Mouse (Mus musculus) small intestine, adult 2 months (tissue): ENCODE measurements around the gene Kif1a.

Experiments used
- CTCF ChIP-seq: fragments of 200-500 bp; IDR thresholded peaks from 2 replicates; pipeline ENCODE4 v1.5.1; 2012; ENCODE audit warnings: low read depth, mild to moderate bottlenecking, control low read depth, inconsistent platforms, low read length, moderate library complexity, mixed read lengths; ENCODE audit not compliant: insufficient replicate concordance, insufficient read length; ENCODE audit errors: extremely low read depth
- POLR2A ChIP-seq: fragments of 200-500 bp; IDR thresholded peaks from 2 replicates; pipeline ENCODE4 v1.6.1; 2012; ENCODE audit warnings: low read depth, mild to moderate bottlenecking, control low read depth, inconsistent platforms, low read length, moderate library complexity

- TF ChIP-seq CTCF (no peak), POLR2A (no peak)
Measured at GRCm38 (mm10) chr1:92982931-92983605, 118.7 kb downstream of the Kif1a start.
